Mouse (Mus musculus): ENCODE measurements around the gene Pou6f1. TPM values are rescaled to one million over a fixed set of nuclear protein-coding genes. Genes with fewer than 3 reads are reported as not detected.
"Not testable (repeated sequence)": the region's sequence is repeated elsewhere in the genome, so short reads cannot be mapped to it uniquely, and the experiment has no call there.

The Pou6f1 gene
- polyA plus RNA-seq, 1 experiment from 2014 or later, result 7.4 TPM

GRCm38 (mm10) chr15:100632323-100632722 is 32.5 kb upstream of the Pou6f1 start:
- H3K27ac ChIP-seq, result no peak overlapping the region
- H3K4me2 ChIP-seq, result no peak overlapping the region
- H3K27me3 ChIP-seq, result peaks cover 32% of the 10 kb centered on the region
- no peaks in the 10 kb centered on the region for H3K36me3 ChIP-seq
- H3K9ac ChIP-seq, result no peak overlapping the region
- ATAC-seq (ENCODE audit: insufficient number of reproducible peaks, low FRiP score, low TSS enrichment, low read depth), result no peak
- H3K9me3 ChIP-seq, result no peaks in the 10 kb centered on the region
- 74% methylated on average over 5 of the region's 5 CpGs for WGBS
- H3K4me1 ChIP-seq, result peaks cover 30% of the 10 kb centered on the region
- no peak overlapping the region for H3K4me3 ChIP-seq

DNA sequence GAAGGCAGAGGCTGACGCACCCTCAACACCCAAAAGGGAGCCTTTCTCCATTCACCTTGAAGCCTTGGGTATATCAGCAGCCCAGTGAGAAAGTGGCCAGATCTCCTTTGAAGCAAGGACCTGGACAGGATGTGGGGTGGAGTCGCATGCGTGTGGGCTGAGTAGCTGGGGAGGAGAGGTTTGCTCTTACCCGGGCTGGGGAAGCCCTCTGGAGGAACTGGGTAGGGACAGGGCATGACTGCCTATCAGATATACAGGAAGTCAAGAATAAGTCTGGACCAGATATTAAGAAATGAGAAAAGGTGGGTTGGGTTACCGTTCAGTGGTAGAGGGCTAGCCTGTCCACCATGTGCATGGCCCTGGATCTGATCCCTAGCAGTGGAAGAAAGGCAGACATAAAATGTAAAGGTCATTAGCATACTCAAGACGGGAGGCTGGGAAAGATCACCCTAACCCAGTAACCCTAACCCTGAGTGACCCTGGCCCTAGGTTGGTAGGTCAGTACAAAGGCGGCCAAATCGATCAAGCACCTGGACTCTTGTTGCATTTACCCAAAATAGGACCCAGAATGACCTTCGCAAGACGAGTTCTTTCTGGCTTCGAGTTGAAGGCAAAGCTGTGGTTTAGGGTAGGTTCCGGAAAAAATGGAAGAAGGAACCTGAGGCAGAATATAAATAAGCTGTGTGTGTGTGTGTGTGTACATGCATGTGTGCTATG is 31.8 kb upstream of the Pou6f1 start:
- no peak for ATAC-seq (ENCODE audit: insufficient number of reproducible peaks, low FRiP score, low TSS enrichment, low read depth)
- Histone ChIP-seq H3K36me3 (no peaks in the 10 kb centered on the region), H3K9ac (no peak overlapping the region), H3K4me3 (no peak overlapping the region), H3K4me2 (no peak overlapping the region), H3K9me3 (no peaks in the 10 kb centered on the region), H3K4me1 (peaks cover 23% of the 10 kb centered on the region), H3K27me3 (peaks cover 25% of the 10 kb centered on the region), H3K27ac (no peak overlapping the region)
- WGBS, result 80% methylated on average over 12 of the region's 12 CpGs

DNA sequence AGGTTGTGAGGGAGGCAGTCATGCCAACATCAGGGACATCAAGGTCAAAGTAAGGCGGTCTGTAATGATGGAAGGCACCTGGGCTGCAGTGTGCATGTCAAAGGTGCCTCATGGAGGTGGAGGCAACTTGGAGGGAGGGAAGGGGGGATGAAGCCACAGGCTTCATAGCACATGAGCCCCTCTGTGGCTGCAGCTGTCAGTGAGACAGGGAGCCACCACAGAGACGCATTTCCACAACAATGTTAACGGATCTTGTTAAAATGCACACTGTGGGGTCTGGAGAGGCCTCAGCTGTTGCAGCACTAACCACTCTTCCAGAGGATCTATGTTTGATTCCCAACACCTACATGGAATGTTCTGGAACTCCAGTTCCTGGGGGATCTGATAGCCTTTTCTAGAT is 30.3 kb upstream of the Pou6f1 start:
- H3K27me3 ChIP-seq, result peaks cover 11% of the 10 kb centered on the region
- no peak overlapping the region for H3K27ac ChIP-seq
- H3K9me3 ChIP-seq, result no peaks in the 10 kb centered on the region
- WGBS, result 58% methylated on average over 3 of the region's 3 CpGs
- H3K36me3 ChIP-seq, result no peaks in the 10 kb centered on the region
- ATAC-seq (ENCODE audit: insufficient number of reproducible peaks, low FRiP score, low TSS enrichment, low read depth), result no peak
- no peak overlapping the region for H3K4me2 ChIP-seq
- H3K4me1 ChIP-seq, result peaks cover 11% of the 10 kb centered on the region
- no peak overlapping the region for H3K9ac ChIP-seq
- no peak overlapping the region for H3K4me3 ChIP-seq

- H3K9ac ChIP-seq, result no peak overlapping the region
- no peaks in the 10 kb centered on the region for H3K9me3 ChIP-seq
- no peaks in the 10 kb centered on the region for H3K36me3 ChIP-seq
- ATAC-seq (ENCODE audit: insufficient number of reproducible peaks, low FRiP score, low TSS enrichment, low read depth), result no peak
- peaks cover 11% of the 10 kb centered on the region for H3K4me1 ChIP-seq
- no peaks in the 10 kb centered on the region for H3K27me3 ChIP-seq
- H3K27ac ChIP-seq, result peak overlapping the region; percentile 38; the same call in 1 of the 2 replicates
- 57% methylated on average over 7 of the region's 7 CpGs for WGBS
- H3K4me3 ChIP-seq, result no peak overlapping the region
- H3K4me2 ChIP-seq, result no peak overlapping the region
These were observed 29.0 kb upstream of the Pou6f1 start for GRCm38 (mm10) chr15:100628797-100629196.

DNA sequence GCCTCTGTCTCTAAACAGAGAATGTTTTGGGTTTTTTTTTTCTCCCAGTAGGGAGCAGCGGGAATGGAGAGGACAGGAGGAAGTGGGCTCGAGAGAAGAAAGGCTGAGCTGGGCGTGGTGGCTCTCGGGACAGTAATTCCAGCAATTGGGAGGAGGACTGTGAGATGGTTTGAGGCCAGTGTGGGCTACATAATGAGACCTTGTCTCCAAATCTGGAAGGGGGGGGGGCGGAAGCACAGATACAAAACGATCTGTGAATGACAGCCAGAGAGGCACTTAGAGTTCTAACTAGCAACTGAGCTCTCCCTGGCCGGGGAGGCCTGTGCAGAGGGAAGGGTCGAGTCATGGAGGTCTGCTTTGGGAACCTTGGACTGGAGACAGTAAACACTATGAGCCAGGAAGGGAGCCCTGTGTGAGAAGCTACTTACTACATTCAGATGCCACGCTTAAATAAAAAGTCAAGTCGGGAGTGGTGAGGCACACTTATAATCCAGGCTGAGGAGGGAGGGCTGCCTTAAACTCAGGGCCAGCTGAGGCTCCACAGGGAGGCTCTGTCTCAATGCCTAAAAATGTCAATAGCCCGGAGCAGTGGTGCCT is 28.1 kb upstream of the Pou6f1 start:
- peaks cover 11% of the 10 kb centered on the region for H3K4me1 ChIP-seq
- ATAC-seq (ENCODE audit: insufficient number of reproducible peaks, low FRiP score, low TSS enrichment, low read depth), result no peak
- no peak overlapping the region for H3K4me2 ChIP-seq
- no peaks in the 10 kb centered on the region for H3K36me3 ChIP-seq
- H3K27ac ChIP-seq, result peak overlapping the region; percentile 78
- H3K9me3 ChIP-seq, result no peaks in the 10 kb centered on the region
- H3K27me3 ChIP-seq, result no peaks in the 10 kb centered on the region
- 6% methylated on average over 11 of the region's 11 CpGs for WGBS
- no peak overlapping the region for H3K4me3 ChIP-seq
- H3K9ac ChIP-seq, result no peak overlapping the region

- Histone ChIP-seq H3K4me1 (peaks cover 11% of the 10 kb centered on the region), H3K36me3 (no peaks in the 10 kb centered on the region), H3K27me3 (no peaks in the 10 kb centered on the region), H3K4me2 (no peak overlapping the region), H3K9me3 (no peaks in the 10 kb centered on the region), H3K27ac (peak overlapping the region; percentile 78; the same call in 1 of the 2 replicates), H3K9ac (no peak overlapping the region), H3K4me3 (no peak overlapping the region)
- WGBS, result 14% methylated on average over 10 of the region's 10 CpGs
- no peak for ATAC-seq (ENCODE audit: insufficient number of reproducible peaks, low FRiP score, low TSS enrichment, low read depth)
These were observed 27.5 kb upstream of the Pou6f1 start for GRCm38 (mm10) chr15:100627287-100627686.

DNA sequence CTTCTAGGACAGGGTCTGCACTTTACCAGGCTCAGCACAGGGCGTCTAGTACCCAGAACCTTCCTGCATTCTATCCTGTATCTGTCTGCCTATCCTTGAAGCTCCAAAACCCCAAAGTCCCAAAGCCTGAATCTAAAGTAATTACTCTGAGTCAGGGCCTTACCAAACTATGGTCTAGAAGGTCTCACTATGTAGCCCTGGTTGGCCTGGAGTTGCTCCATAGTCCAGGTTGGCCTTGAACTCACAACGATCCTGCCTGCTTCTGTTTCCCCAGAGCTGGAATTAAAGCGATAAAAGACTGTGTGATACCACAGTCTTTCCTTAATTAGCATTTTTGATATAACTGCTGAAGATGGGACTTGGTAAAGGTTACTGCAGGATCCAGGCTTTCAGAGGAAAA is 24.7 kb upstream of the Pou6f1 start:
- Histone ChIP-seq H3K9me3 (no peaks in the 10 kb centered on the region), H3K27me3 (no peaks in the 10 kb centered on the region), H3K4me3 (no peak overlapping the region), H3K9ac (no peak overlapping the region), H3K4me2 (no peak overlapping the region), H3K36me3 (peaks cover 11% of the 10 kb centered on the region), H3K4me1 (peaks cover 11% of the 10 kb centered on the region), H3K27ac (no peak overlapping the region)
- no peak for ATAC-seq (ENCODE audit: insufficient number of reproducible peaks, low FRiP score, low TSS enrichment, low read depth)
- WGBS, result 91% methylated on average over 3 of the region's 3 CpGs

GRCm38 (mm10) chr15:100623754-100624153 is 24.0 kb upstream of the Pou6f1 start:
- Histone ChIP-seq H3K27ac (no peak overlapping the region), H3K4me3 (no peak overlapping the region), H3K9ac (no peak overlapping the region), H3K9me3 (no peaks in the 10 kb centered on the region), H3K36me3 (peaks cover 18% of the 10 kb centered on the region), H3K4me1 (peaks cover 11% of the 10 kb centered on the region), H3K4me2 (no peak overlapping the region), H3K27me3 (no peaks in the 10 kb centered on the region)
- no peak for ATAC-seq (ENCODE audit: insufficient number of reproducible peaks, low FRiP score, low TSS enrichment, low read depth)
- 88% methylated on average over 9 of the region's 9 CpGs for WGBS

GRCm38 (mm10) chr15:100622164-100622563 is 22.4 kb upstream of the Pou6f1 start:
- H3K27ac ChIP-seq, result no peak overlapping the region
- no peak for ATAC-seq (ENCODE audit: insufficient number of reproducible peaks, low FRiP score, low TSS enrichment, low read depth)
- H3K9me3 ChIP-seq, result no peaks in the 10 kb centered on the region

GRCm38 (mm10) chr15:100621671-100622070 is 21.9 kb upstream of the Pou6f1 start:
- not testable (repeated sequence) for H3K27ac ChIP-seq; H3K4me1 ChIP-seq; H3K4me2 ChIP-seq; ATAC-seq (ENCODE audit: insufficient number of reproducible peaks, low FRiP score, low TSS enrichment, low read depth); H3K9ac ChIP-seq; H3K9me3 ChIP-seq; H3K27me3 ChIP-seq; H3K4me3 ChIP-seq
- peaks cover 31% of the 10 kb centered on the region for H3K36me3 ChIP-seq
- WGBS, result 74% methylated on average over 9 of the region's 9 CpGs

More at GRCm38 (mm10) chr15:100622164-100622563, 22.4 kb upstream of the Pou6f1 start:
- Histone ChIP-seq H3K27me3 (no peaks in the 10 kb centered on the region), H3K4me1 (no peaks in the 10 kb centered on the region), H3K4me3 (no peak overlapping the region), H3K4me2 (no peak overlapping the region), H3K36me3 (peaks cover 31% of the 10 kb centered on the region), H3K9ac (no peak overlapping the region)
- WGBS, result 77% methylated on average over 7 of the region's 7 CpGs

GRCm38 (mm10) chr15:100619200-100619599 is 19.4 kb upstream of the Pou6f1 start:
- H3K4me3 ChIP-seq, result no peak overlapping the region
- H3K4me1 ChIP-seq, result peaks cover 12% of the 10 kb centered on the region
- WGBS, result 83% methylated on average over 7 of the region's 7 CpGs
- no peak overlapping the region for H3K27ac ChIP-seq
- no peak for ATAC-seq (ENCODE audit: insufficient number of reproducible peaks, low FRiP score, low TSS enrichment, low read depth)
- no peaks in the 10 kb centered on the region for H3K27me3 ChIP-seq
- no peaks in the 10 kb centered on the region for H3K9me3 ChIP-seq
- H3K4me2 ChIP-seq, result no peak overlapping the region
- H3K36me3 ChIP-seq, result peaks cover 31% of the 10 kb centered on the region
- no peak overlapping the region for H3K9ac ChIP-seq

DNA sequence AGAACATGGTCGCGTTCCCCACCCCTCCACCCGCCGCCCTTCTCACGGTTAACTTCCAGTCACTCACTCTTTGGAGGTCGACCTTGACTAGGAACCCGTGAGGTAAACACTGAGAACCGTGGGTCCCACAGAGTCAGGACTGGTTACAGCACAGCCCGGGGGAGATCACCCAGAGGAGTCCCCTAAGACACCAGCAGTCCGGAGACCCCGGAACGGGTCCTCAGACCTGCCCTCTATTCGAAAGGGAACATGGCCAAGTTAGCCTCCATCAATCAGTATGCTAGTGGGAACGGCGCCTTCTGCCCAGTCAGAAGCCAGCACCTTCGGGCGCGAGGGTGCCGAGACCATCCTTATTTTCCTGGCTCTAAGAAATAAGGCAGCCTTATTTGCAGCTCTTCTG is 16.4 kb upstream of the Pou6f1 start:
- Histone ChIP-seq H3K27ac (peak overlapping the region; percentile 99), H3K9ac (peak overlapping the region; percentile 91), H3K4me1 (peaks cover 21% of the 10 kb centered on the region), H3K9me3 (no peaks in the 10 kb centered on the region), H3K4me3 (peak overlapping the region; percentile 97), H3K27me3 (no peaks in the 10 kb centered on the region), H3K36me3 (peaks cover 31% of the 10 kb centered on the region), H3K4me2 (peak overlapping the region; percentile 52)
- WGBS, result under 1% methylated on average over 19 of the region's 19 CpGs
- no peak for ATAC-seq (ENCODE audit: insufficient number of reproducible peaks, low FRiP score, low TSS enrichment, low read depth)

All from limb, embryonic 15.5 days (tissue).